Mouse (Mus musculus) forebrain, postnatal 0 days (tissue): ENCODE results near the gene Ntrk1. TPM values are rescaled to one million over a fixed set of nuclear protein-coding genes. Genes with fewer than 3 reads are reported as not detected.
A peak's percentile ranks its signal among the peaks of the same experiment; 100 is the strongest.

Experiments used
- ATAC-seq: fragments of 200-750 bp; cut with Nextera tagmentation; 2 replicates; pipeline ENCODE4 v1.8.0; 2017; ENCODE audit warnings: mild to moderate bottlenecking, moderate library complexity
- DNase-seq: peaks from one replicate; pipeline ENCODE4 v3.0.0-alpha.2; 2015
- H3K27ac ChIP-seq: fragments of 300-500 bp; sonication (generic); 2 replicates; pipeline ENCODE4 v1.5.1; 2014; ENCODE audit warnings: low read depth, mild to moderate bottlenecking, antibody characterized with exemption, low read length, moderate library complexity, mixed read lengths
- H3K27me3 ChIP-seq: fragments of 300-500 bp; sonication (generic); 2 replicates; pipeline ENCODE4 v1.6.1; 2014; ENCODE audit warnings: mild to moderate bottlenecking, low read length, mixed read lengths; ENCODE audit not compliant: insufficient read depth
- H3K36me3 ChIP-seq: fragments of 300-500 bp; sonication (generic); 2 replicates; pipeline ENCODE4 v1.6.1; 2014; ENCODE audit warnings: mild to moderate bottlenecking, moderate library complexity; ENCODE audit not compliant: insufficient read depth
- H3K4me1 ChIP-seq: fragments of 300-500 bp; sonication (generic); 2 replicates; pipeline ENCODE4 v1.6.1; 2014; ENCODE audit warnings: antibody characterized with exemption; ENCODE audit not compliant: insufficient read depth
- H3K4me2 ChIP-seq: fragments of 300-500 bp; sonication (generic); 2 replicates; pipeline ENCODE4 v1.6.1; 2014; ENCODE audit warnings: low read depth, mild to moderate bottlenecking, moderate library complexity
- H3K4me3 ChIP-seq: fragments of 300-500 bp; sonication (generic); 2 replicates; pipeline ENCODE4 v1.5.1; 2014; ENCODE audit warnings: low read depth, low read length, mixed read lengths
- H3K9ac ChIP-seq: fragments of 300-500 bp; sonication (generic); 2 replicates; pipeline ENCODE4 v1.6.1; 2014; ENCODE audit warnings: mild to moderate bottlenecking
- H3K9me3 ChIP-seq: fragments of 300-500 bp; sonication (generic); 2 replicates; pipeline ENCODE4 v1.6.1; 2016; ENCODE audit warnings: low read length
- CTCF ChIP-seq: sonication (generic); IDR thresholded peaks from 2 replicates; pipeline ENCODE4 v1.5.1; 2016; ENCODE audit warnings: antibody characterized with exemption, control low read depth, low read depth
- WGBS: fragments of 180-500 bp; shearing (Covaris S2); extraction: QIAGEN DNeasy Blood & Tissue Kit; methylation state at CpG from one replicate; pipeline ENCODE4 v1.1.7; 2014; 5-methylcytosine and 5-hydroxymethylcytosine counted together
- polyA plus RNA-seq: library from polyadenylated mRNA; unstranded; fragments of >200 nt; fragmentation: Nextera tagmentation; extraction: Ambion mirVana; gene quantifications from 2 replicates; pipeline ENCODE4 v1.2.1, GENCODE M21; 2015
- total RNA-seq: library from RNA; depleted of rRNA; stranded (reverse); fragments of >200 nt; gene quantifications from 2 replicates; pipeline ENCODE4 v1.2.3, GENCODE M21; 2014

The Ntrk1 gene
- total and polyA plus RNA-seq, 2 experiments from 2014 or later, result 2.2 to 2.9 TPM

GRCm38 (mm10) chr3:87764506-87764905 lies 30.5 kb downstream of the Ntrk1 start:
- H3K36me3 ChIP-seq, result no peaks in the 10 kb centered on the region
- DNase-seq, result no peak
- TF ChIP-seq CTCF, result no peak
- H3K9ac ChIP-seq, result no peak overlapping the region
- ATAC-seq, result no peak
- H3K27me3 ChIP-seq, result peaks cover 9% of the 10 kb centered on the region; the same call in 1 of the 2 replicates
- no peaks in the 10 kb centered on the region for H3K4me1 ChIP-seq
- no peak overlapping the region for H3K4me3 ChIP-seq
- H3K9me3 ChIP-seq, result no peaks in the 10 kb centered on the region
- H3K27ac ChIP-seq, result no peak overlapping the region
- 0 out of 2 replicates have a peak overlapping the region, but pooled peaks have one; percentile 3 for H3K4me2 ChIP-seq
- WGBS, result 42% methylated on average over 10 of the region's 10 CpGs

- ATAC-seq (peak; percentile 49; the same call in 1 of the 2 replicates), DNase-seq (no peak)
- no peak for TF ChIP-seq CTCF
- Histone ChIP-seq H3K36me3 (no peaks in the 10 kb centered on the region), H3K4me3 (no peak overlapping the region), H3K4me1 (no peaks in the 10 kb centered on the region), H3K9me3 (no peaks in the 10 kb centered on the region), H3K9ac (no peak overlapping the region), H3K27me3 (0 out of 2 replicates have a peak, but pooled peaks cover 1% of the 10 kb centered on the region), H3K4me2 (no peak overlapping the region), H3K27ac (0 out of 2 replicates have a peak overlapping the region, but pooled peaks have one; percentile 29)
- WGBS, result 21% methylated on average over 15 of the region's 15 CpGs
Measured at GRCm38 (mm10) chr3:87763683-87764289, 31.2 kb downstream of the Ntrk1 start.

- H3K9ac ChIP-seq, result no peak overlapping the region
- no peak for TF ChIP-seq CTCF
- no peaks in the 10 kb centered on the region for H3K4me1 ChIP-seq
- no peaks in the 10 kb centered on the region for H3K9me3 ChIP-seq
- DNase-seq (no peak), ATAC-seq (no peak)
- H3K4me3 ChIP-seq, result no peak overlapping the region
- 61% methylated on average over 4 of the region's 4 CpGs for WGBS
- no peaks in the 10 kb centered on the region for H3K36me3 ChIP-seq
- no peak overlapping the region for H3K4me2 ChIP-seq
- H3K27ac ChIP-seq, result 0 out of 2 replicates have a peak overlapping the region, but pooled peaks have one; percentile 29
- no peaks in the 10 kb centered on the region for H3K27me3 ChIP-seq
Measured at GRCm38 (mm10) chr3:87763202-87763601, 31.8 kb downstream of the Ntrk1 start.

- Histone ChIP-seq H3K27ac (no peak overlapping the region), H3K9ac (no peak overlapping the region), H3K4me1 (no peaks in the 10 kb centered on the region), H3K4me2 (no peak overlapping the region), H3K4me3 (no peak overlapping the region), H3K9me3 (no peaks in the 10 kb centered on the region), H3K36me3 (no peaks in the 10 kb centered on the region), H3K27me3 (no peaks in the 10 kb centered on the region)
- WGBS, result 78% methylated on average over 20 of the region's 20 CpGs
- ATAC-seq, result no peak
- DNase-seq, result no peak
- no peak for TF ChIP-seq CTCF
Measured at GRCm38 (mm10) chr3:87761408-87762375, 33.3 kb downstream of the Ntrk1 start.

GRCm38 (mm10) chr3:87758641-87759040 lies 36.3 kb downstream of the Ntrk1 start:
- WGBS, result 66% methylated on average over 4 of the region's 5 CpGs
- ATAC-seq, result no peak
- H3K36me3 ChIP-seq, result no peaks in the 10 kb centered on the region
- no peak overlapping the region for H3K27ac ChIP-seq
- 0 out of 2 replicates have a peak, but pooled peaks cover 6% of the 10 kb centered on the region for H3K4me1 ChIP-seq
- no peak for TF ChIP-seq CTCF
- DNase-seq, result no peak
- no peaks in the 10 kb centered on the region; the same call in 1 of the 2 replicates for H3K27me3 ChIP-seq
- no peak overlapping the region for H3K4me3 ChIP-seq
- no peak overlapping the region for H3K4me2 ChIP-seq
- no peaks in the 10 kb centered on the region for H3K9me3 ChIP-seq
- H3K9ac ChIP-seq, result no peak overlapping the region

GRCm38 (mm10) chr3:87756488-87756887 lies 38.5 kb downstream of the Ntrk1 start:
- WGBS, result 51% methylated on average over 20 of the region's 20 CpGs
- H3K4me2 ChIP-seq, result peak overlapping the region; percentile 58
- no peak overlapping the region for H3K27ac ChIP-seq
- peak; percentile 16 for ATAC-seq
- H3K4me1 ChIP-seq, result 0 out of 2 replicates have a peak, but pooled peaks cover 6% of the 10 kb centered on the region
- H3K4me3 ChIP-seq, result peak overlapping the region; percentile 32
- H3K27me3 ChIP-seq, result no peaks in the 10 kb centered on the region; the same call in 1 of the 2 replicates
- no peak for DNase-seq
- no peaks in the 10 kb centered on the region for H3K36me3 ChIP-seq
- H3K9me3 ChIP-seq, result no peaks in the 10 kb centered on the region
- no peak for TF ChIP-seq CTCF
- H3K9ac ChIP-seq, result peak overlapping the region; percentile 35
